Comparison of ENCODE assay signal across 42 mouse cellular contexts in genomic region chr6:122302121-122302520, GRCm38 (mm10). TPM values are rescaled to one million over a fixed set of nuclear protein-coding genes. Genes with fewer than 3 reads are reported as not detected.
"Had no signal": no experiment of that assay in that cellular context is flagged by ENCODE, and none has a peak within 500 bp of the region (broad histone marks: within the 10 kb centered on the region; RNA-seq: fewer than 3 reads in every experiment).

No protein-coding gene starts in this region.

- H3K27me3 ChIP-seq: heart, embryonic 13.5 days; heart, embryonic 15.5 days; hindbrain, embryonic 12.5 days; hindbrain, embryonic 13.5 days; hindbrain, embryonic 15.5 days; intestine, embryonic 15.5 days; kidney, embryonic 15.5 days had no signal

- H3K9me3 ChIP-seq: heart, embryonic 10.5 days; heart, embryonic 13.5 days; heart, embryonic 15.5 days; hindbrain, embryonic 10.5 days; hindbrain, embryonic 12.5 days; hindbrain, embryonic 13.5 days; hindbrain, embryonic 15.5 days; intestine, embryonic 15.5 days; kidney, embryonic 15.5 days had no signal

- ATAC-seq: hindbrain, embryonic 16.5 days; hindbrain, postnatal 0 days; inflammation-experienced regulatory T-cells, adult 6 months; intestine, embryonic 15.5 days; intestine, embryonic 16.5 days; intestine, postnatal 0 days had no signal

- H3K27ac ChIP-seq: heart, embryonic 10.5 days; heart, embryonic 13.5 days; heart, embryonic 15.5 days; hindbrain, embryonic 10.5 days; hindbrain, embryonic 12.5 days; hindbrain, embryonic 13.5 days; hindbrain, embryonic 14.5 days; hindbrain, embryonic 15.5 days; hindbrain, postnatal 0 days; intestine, embryonic 15.5 days; kidney, embryonic 15.5 days; kidney, postnatal 0 days; left cerebral cortex, adult 2 months had no signal

- H3K4me3 ChIP-seq: heart, embryonic 10.5 days; heart, embryonic 13.5 days; heart, embryonic 15.5 days; hindbrain, embryonic 10.5 days; hindbrain, embryonic 12.5 days; hindbrain, embryonic 13.5 days; hindbrain, embryonic 15.5 days; intestine, embryonic 15.5 days; kidney, embryonic 15.5 days; left cerebral cortex, adult 2 months had no signal

- H3K36me3 ChIP-seq: heart, embryonic 10.5 days; heart, embryonic 13.5 days; heart, embryonic 15.5 days; hindbrain, embryonic 10.5 days; hindbrain, embryonic 12.5 days; hindbrain, embryonic 13.5 days; hindbrain, embryonic 15.5 days; intestine, embryonic 15.5 days; kidney, embryonic 15.5 days had no signal

- H3K4me1 ChIP-seq: heart, embryonic 15.5 days; hindbrain, embryonic 15.5 days; intestine, embryonic 15.5 days had no signal

- H3K4me2 ChIP-seq: heart, embryonic 11.5 days; heart, embryonic 13.5 days; heart, embryonic 15.5 days; hindbrain, embryonic 12.5 days; hindbrain, embryonic 13.5 days; hindbrain, embryonic 14.5 days; hindbrain, embryonic 15.5 days; intestine, embryonic 15.5 days; kidney, embryonic 15.5 days had no signal

- DNase-seq: heart, postnatal 10 days; heart, postnatal 14 days; heart, postnatal 36 days; heart, postnatal 4 days; kidney, adult 11 months; kidney, adult 18-20 months; kidney, adult 2 months; kidney, adult 8-10 months; kidney, adult 9 months; kidney, postnatal 10 days; kidney, postnatal 14 days; kidney, postnatal 25 days; kidney, postnatal 36 days; kidney, postnatal 4 days; layer of hippocampus, adult 9-11 months; layer of hippocampus, postnatal 36 days had no signal

- H3K9ac ChIP-seq: heart, embryonic 13.5 days; heart, embryonic 15.5 days; hindbrain, embryonic 12.5 days; hindbrain, embryonic 13.5 days; hindbrain, embryonic 14.5 days; hindbrain, embryonic 15.5 days; intestine, embryonic 15.5 days; kidney, embryonic 15.5 days had no signal

RNA-seq across cellular contexts. Expression of gene Klrg1, which starts 19.4 kb away (rescaled TPM):
- total RNA-seq: heart, postnatal 10 days; heart, postnatal 14 days; heart, postnatal 25 days; heart, postnatal 36 days; heart, postnatal 4 days; hematopoietic stem cell, adult 5-6 weeks; left cerebral cortex, adult 2 months had no signal
- polyA plus RNA-seq: heart, embryonic 10.5 days; heart, embryonic 11.5 days; heart, embryonic 13.5 days; heart, embryonic 14.5 days; heart, embryonic 15.5 days; heart, embryonic 16.5 days; heart, postnatal 0 days; intestine, embryonic 14.5 days; intestine, embryonic 15.5 days; intestine, embryonic 16.5 days; kidney, embryonic 14.5 days; kidney, embryonic 15.5 days; kidney, embryonic 16.5 days had no signal
